Comparison of ENCODE assay signal across 24 mouse cellular contexts in genomic region chr10:52430953-52431352, GRCm38 (mm10). TPM values are rescaled to one million over a fixed set of nuclear protein-coding genes. Genes with fewer than 3 reads are reported as not detected.
DNase-seq lines count a peak whose midpoint lies in the region; ATAC-seq and TF ChIP-seq lines count a peak whose summit lies in the region.
"Had no signal": no experiment of that assay in that cellular context is flagged by ENCODE, and none has a peak within 500 bp of the region (broad histone marks: within the 10 kb centered on the region; RNA-seq: fewer than 3 reads in every experiment).

No protein-coding gene starts in this region.

- no peak overlapping the region for H3K9ac ChIP-seq in embryonic facial prominence, embryonic 11.5 days (replicated peaks; ENCODE audit: low read length)
- H3K9ac ChIP-seq in kidney, embryonic 15.5 days, result no peak overlapping the region

- no peak for TF ChIP-seq POLR2A in kidney, adult 2 months (IDR thresholded peaks at IDR 0.05; ENCODE audit: low read depth, low read length)

- H3K4me2 ChIP-seq in embryonic facial prominence, embryonic 11.5 days (ENCODE audit: low read depth, low read length), result no peak overlapping the region
- no peak overlapping the region for H3K4me2 ChIP-seq in kidney, embryonic 15.5 days

- no peaks in the 10 kb centered on the region for H3K27me3 ChIP-seq in embryonic facial prominence, embryonic 11.5 days (ENCODE audit: control insufficient read depth, insufficient read depth, low read length)
- no peaks in the 10 kb centered on the region for H3K27me3 ChIP-seq in embryonic facial prominence, embryonic 10.5 days (replicated peaks; ENCODE audit: low read depth, poor library complexity, severe bottlenecking)
- H3K27me3 ChIP-seq in kidney, adult 2 months (replicated peaks; ENCODE audit: control insufficient read depth, insufficient read depth, low read length), result no peaks in the 10 kb centered on the region
- H3K27me3 ChIP-seq in kidney, embryonic 15.5 days, result no peaks in the 10 kb centered on the region
- H3K27me3 ChIP-seq: CH12.LX, Patski had no signal

- no peaks in the 10 kb centered on the region for H3K9me3 ChIP-seq in embryonic facial prominence, embryonic 11.5 days (replicated peaks; ENCODE audit: control insufficient read depth, low read length)
- H3K9me3 ChIP-seq in embryonic facial prominence, embryonic 10.5 days, result no peaks in the 10 kb centered on the region
- no peaks in the 10 kb centered on the region for H3K9me3 ChIP-seq in kidney, embryonic 15.5 days (replicated peaks)
- H3K9me3 ChIP-seq: G1E had no signal

- 0 out of 2 replicates have a peak, but pooled peaks have one; percentile 23 for ATAC-seq in embryonic facial prominence, embryonic 11.5 days (replicated peaks; ENCODE audit: insufficient number of reproducible peaks, low FRiP score, low TSS enrichment, low read depth)
- ATAC-seq in kidney, embryonic 15.5 days (replicated peaks; ENCODE audit: low FRiP score), result no peak
- ATAC-seq: activated CD4-positive, CD25-positive, alpha-beta regulatory T cell, adult 4 months; CD4-positive, CD25-positive, alpha-beta regulatory T cell, adult 4 months; Patski had no signal

- no peak for TF ChIP-seq CTCF in kidney, adult 2 months (conservative IDR thresholded peaks at IDR 0.05; ENCODE audit: insufficient read depth, insufficient read length, low read depth, low read length)

- H3K36me3 ChIP-seq in embryonic facial prominence, embryonic 11.5 days (replicated peaks; ENCODE audit: control insufficient read depth, insufficient read depth, low read depth, low read length), result no peaks in the 10 kb centered on the region
- peaks cover 66% of the 10 kb centered on the region for H3K36me3 ChIP-seq in embryonic facial prominence, embryonic 10.5 days (replicated peaks)
- peaks cover 31% of the 10 kb centered on the region for H3K36me3 ChIP-seq in kidney, adult 2 months (ENCODE audit: control insufficient read depth, insufficient read depth, low read length)
- peaks cover 60% of the 10 kb centered on the region for H3K36me3 ChIP-seq in kidney, embryonic 15.5 days

- H3K27ac ChIP-seq in embryonic facial prominence, embryonic 11.5 days (replicated peaks; ENCODE audit: low read depth, low read length), result no peak overlapping the region
- H3K27ac ChIP-seq in embryonic facial prominence, embryonic 10.5 days (replicated peaks), result no peak overlapping the region
- H3K27ac ChIP-seq in kidney, adult 2 months (ENCODE audit: insufficient read depth, low read depth, low read length), result no peak overlapping the region
- H3K27ac ChIP-seq in kidney, embryonic 15.5 days, result no peak overlapping the region

- 89% methylated on average over 1 of the region's 1 CpGs for WGBS in embryonic facial prominence, embryonic 11.5 days
- 95% methylated on average over 1 of the region's 1 CpGs for WGBS in embryonic facial prominence, embryonic 10.5 days
- WGBS in kidney, adult 2 months, result 64% methylated on average over 1 of the region's 1 CpGs
- WGBS in kidney, embryonic 15.5 days, result 93% methylated on average over 1 of the region's 1 CpGs

- DNase-seq in embryonic facial prominence, embryonic 11.5 days (ENCODE audit: low spot score), result no peak
- no peak for DNase-seq in embryonic facial prominence, embryonic 10.5 days (ENCODE audit: low spot score)
- peak; percentile 33 for DNase-seq in heart, adult 11 months
- no peak for DNase-seq in heart, postnatal 36 days
- peak; percentile 53 for DNase-seq in kidney, adult 2 months
- DNase-seq in kidney, postnatal 4 days, result no peak
- peak; percentile 60 for DNase-seq in kidney, adult 9 months
- DNase-seq: adrenal gland, adult 2 months; adrenal gland, adult 8-10 months; adrenal gland, postnatal 10 days; adrenal gland, postnatal 14 days; adrenal gland, postnatal 25 days; adrenal gland, postnatal 36 days; B cell, adult 2 months; cerebellum, adult 11 months; cerebellum, adult 11-12 months had no signal

- intact Hi-C loops in heart, postnatal 36 days (cut with DNase I), result no loop called here

- H3K4me1 ChIP-seq in embryonic facial prominence, embryonic 11.5 days (ENCODE audit: control insufficient read depth, insufficient read depth, low read length), result no peaks in the 10 kb centered on the region
- 0 out of 2 replicates have a peak, but pooled peaks cover 4% of the 10 kb centered on the region for H3K4me1 ChIP-seq in embryonic facial prominence, embryonic 10.5 days
- peaks cover 15% of the 10 kb centered on the region; the same call in 1 of the 2 replicates for H3K4me1 ChIP-seq in kidney, adult 2 months (ENCODE audit: control insufficient read depth, insufficient read depth, low read length)
- 0 out of 2 replicates have a peak, but pooled peaks cover 3% of the 10 kb centered on the region for H3K4me1 ChIP-seq in kidney, embryonic 15.5 days

- no peak overlapping the region for H3K4me3 ChIP-seq in embryonic facial prominence, embryonic 11.5 days (ENCODE audit: low read depth, low read length)
- H3K4me3 ChIP-seq in embryonic facial prominence, embryonic 10.5 days, result no peak overlapping the region
- H3K4me3 ChIP-seq in kidney, adult 2 months (ENCODE audit: insufficient read depth, low read depth, low read length), result no peak overlapping the region
- no peak overlapping the region for H3K4me3 ChIP-seq in kidney, embryonic 15.5 days (replicated peaks)

RNA-seq across cellular contexts. Expression of gene Nus1, which starts 13.6 kb away (rescaled TPM):
- 14.4 and 16.2 TPM in 2 replicates for polyA plus RNA-seq in embryonic facial prominence, embryonic 11.5 days (2014; fragmentation: Nextera tagmentation; extraction: Ambion mirVana)
- polyA plus RNA-seq in embryonic facial prominence, embryonic 10.5 days (2016; fragmentation: Nextera tagmentation; extraction: Ambion mirVana), result 13.3 and 13.7 TPM in 2 replicates
- 10 to 100 TPM; 28.9 to 33.6 TPM for total RNA-seq in heart, postnatal 36 days (2021)
- polyA plus RNA-seq in kidney, adult 2 months (2012; rRNA removed), result 58.8 and 65.4 TPM in 2 replicates
- 15.9 and 16.6 TPM in 2 replicates for polyA plus RNA-seq in kidney, embryonic 15.5 days (2015; fragmentation: Nextera tagmentation; extraction: Ambion mirVana)

RNA-seq across cellular contexts. Expression of gene Nepn, which starts 42.2 kb away (rescaled TPM):
- polyA plus RNA-seq in embryonic facial prominence, embryonic 11.5 days (2014; fragmentation: Nextera tagmentation; extraction: Ambion mirVana), result not detected in 2 replicates
- polyA plus RNA-seq in embryonic facial prominence, embryonic 10.5 days (2016; fragmentation: Nextera tagmentation; extraction: Ambion mirVana), result not detected in 2 replicates
- total RNA-seq in heart, postnatal 36 days (2021), result under 1 TPM; 0.53 to 0.65 TPM
- 27.7 and 29.6 TPM in 2 replicates for polyA plus RNA-seq in kidney, adult 2 months (2012; rRNA removed)
- not detected in 2 replicates for polyA plus RNA-seq in kidney, embryonic 15.5 days (2015; fragmentation: Nextera tagmentation; extraction: Ambion mirVana)
- total RNA-seq: adrenal gland, adult 8-10 months; CH12.LX; ES-E14; G1E had no signal
- polyA plus RNA-seq: activated CD4-positive, CD25-positive, alpha-beta regulatory T cell, adult 4 months; C2C12; CD4-positive, CD25-positive, alpha-beta regulatory T cell, adult 4 months; G1E; Patski had no signal

RNA-seq across cellular contexts. Expression of gene Gopc, which starts 49.0 kb away (rescaled TPM):
- polyA plus RNA-seq in embryonic facial prominence, embryonic 11.5 days (2014; fragmentation: Nextera tagmentation; extraction: Ambion mirVana), result 17.3 TPM in 2 replicates
- polyA plus RNA-seq in embryonic facial prominence, embryonic 10.5 days (2016; fragmentation: Nextera tagmentation; extraction: Ambion mirVana), result 18.3 and 19.6 TPM in 2 replicates
- 10 to 100 TPM; 12.1 to 13.4 TPM for total RNA-seq in heart, postnatal 36 days (2021)
- polyA plus RNA-seq in kidney, adult 2 months (2012; rRNA removed), result 5.4 and 8.5 TPM in 2 replicates
- 22.5 TPM in 2 replicates for polyA plus RNA-seq in kidney, embryonic 15.5 days (2015; fragmentation: Nextera tagmentation; extraction: Ambion mirVana)

Comparison
In these comparisons a context has a peak if more than half of its experiments do, and no peak if none do; other contexts are left out.
1. DNase-seq: peak in heart, adult 11 months (single experiment), kidney, adult 2 months (single experiment) and kidney, adult 9 months (single experiment); none in embryonic facial prominence, embryonic 11.5 days (single experiment), embryonic facial prominence, embryonic 10.5 days (single experiment), heart, postnatal 36 days (0 of 2) and kidney, postnatal 4 days (0 of 2).
2. RNA of gene Nepn, which starts 42.2 kb away (polyA plus RNA-seq): 27.7 to 29.6 TPM in kidney, adult 2 months; not detected in embryonic facial prominence, embryonic 10.5 days, not detected in embryonic facial prominence, embryonic 11.5 days and not detected in kidney, embryonic 15.5 days; every median in the first group is over 10 times any median in the second.